Mouse (Mus musculus): ENCODE results near the gene Gcnt2. TPM values are rescaled to one million over a fixed set of nuclear protein-coding genes. Genes with fewer than 3 reads are reported as not detected.

The Gcnt2 gene
- polyA plus RNA-seq, 1 experiment from 2014 or later = 5.8 TPM

- H3K4me2 ChIP-seq (replicated peaks) = no peak overlapping the region
- H3K4me3 ChIP-seq = no peak overlapping the region
- H3K4me1 ChIP-seq = peaks cover 3% of the 10 kb centered on the region; the same call in 1 of the 2 replicates
- no peaks in the 10 kb centered on the region for H3K36me3 ChIP-seq
- no peak overlapping the region for H3K9ac ChIP-seq
- no peaks in the 10 kb centered on the region for H3K9me3 ChIP-seq (replicated peaks)
- no peaks in the 10 kb centered on the region for H3K27me3 ChIP-seq
- 92% methylated on average over 11 of the region's 11 CpGs for WGBS
- H3K27ac ChIP-seq = no peak overlapping the region
- no peak for ATAC-seq (ENCODE audit: low FRiP score)
These were observed 79.2 kb downstream of the Gcnt2 start for GRCm38 (mm10) chr13:40938485-40939357.

- no peak overlapping the region for H3K9ac ChIP-seq
- no peak overlapping the region for H3K4me2 ChIP-seq (replicated peaks)
- peaks cover 6% of the 10 kb centered on the region; the same call in 1 of the 2 replicates for H3K4me1 ChIP-seq
- H3K36me3 ChIP-seq = no peaks in the 10 kb centered on the region
- 86% methylated on average over 1 of the region's 1 CpGs for WGBS
- no peaks in the 10 kb centered on the region for H3K27me3 ChIP-seq
- ATAC-seq (ENCODE audit: low FRiP score) = no peak
- no peak overlapping the region for H3K4me3 ChIP-seq
- no peaks in the 10 kb centered on the region for H3K9me3 ChIP-seq (replicated peaks)
- no peak overlapping the region for H3K27ac ChIP-seq
These were observed 83.5 kb downstream of the Gcnt2 start for GRCm38 (mm10) chr13:40943066-40943465.

GRCm38 (mm10) chr13:40943936-40944335, 84.4 kb downstream of the Gcnt2 start:
- H3K9me3 ChIP-seq (replicated peaks) = no peaks in the 10 kb centered on the region
- peaks cover 6% of the 10 kb centered on the region; the same call in 1 of the 2 replicates for H3K4me1 ChIP-seq
- H3K36me3 ChIP-seq = no peaks in the 10 kb centered on the region
- no peak for ATAC-seq (ENCODE audit: low FRiP score)
- whole genome bisulfite sequencing = 73% methylated on average over 5 of the region's 5 CpGs
- no peaks in the 10 kb centered on the region for H3K27me3 ChIP-seq
- no peak overlapping the region for H3K27ac ChIP-seq
- no peak overlapping the region for H3K9ac ChIP-seq
- no peak overlapping the region for H3K4me2 ChIP-seq (replicated peaks)
- no peak overlapping the region for H3K4me3 ChIP-seq

- 15% methylated on average over 3 of the region's 3 CpGs for WGBS
- ATAC-seq (ENCODE audit: low FRiP score) = no peak
- H3K36me3 ChIP-seq = no peaks in the 10 kb centered on the region
- H3K27me3 ChIP-seq = no peaks in the 10 kb centered on the region
- H3K4me3 ChIP-seq = no peak overlapping the region
- H3K27ac ChIP-seq = no peak overlapping the region
- H3K4me1 ChIP-seq = peaks cover 6% of the 10 kb centered on the region; the same call in 1 of the 2 replicates
- H3K4me2 ChIP-seq (replicated peaks) = no peak overlapping the region
- no peaks in the 10 kb centered on the region for H3K9me3 ChIP-seq (replicated peaks)
- H3K9ac ChIP-seq = no peak overlapping the region
These were observed 84.8 kb downstream of the Gcnt2 start for GRCm38 (mm10) chr13:40944346-40944745.

- Histone ChIP-seq H3K9me3 (replicated peaks) (no peaks in the 10 kb centered on the region), H3K27ac (no peak overlapping the region), H3K27me3 (no peaks in the 10 kb centered on the region), H3K4me3 (no peak overlapping the region), H3K4me1 (peaks cover 6% of the 10 kb centered on the region; the same call in 1 of the 2 replicates), H3K9ac (no peak overlapping the region), H3K4me2 (replicated peaks) (no peak overlapping the region), H3K36me3 (no peaks in the 10 kb centered on the region)
- 81% methylated on average over 3 of the region's 3 CpGs for WGBS
- ATAC-seq (ENCODE audit: low FRiP score) = no peak
These were observed 87.0 kb downstream of the Gcnt2 start for GRCm38 (mm10) chr13:40946513-40946912.

- ATAC-seq (ENCODE audit: low FRiP score) = no peak
- WGBS = 87% methylated on average over 7 of the region's 7 CpGs
- H3K4me3 ChIP-seq = no peak overlapping the region
These were observed 88.1 kb downstream of the Gcnt2 start for GRCm38 (mm10) chr13:40947538-40948205.

GRCm38 (mm10) chr13:40951386-40951976, 91.9 kb downstream of the Gcnt2 start:
- Histone ChIP-seq H3K4me1 (no peaks in the 10 kb centered on the region), H3K36me3 (no peaks in the 10 kb centered on the region), H3K9ac (no peak overlapping the region), H3K27ac (no peak overlapping the region), H3K4me3 (no peak overlapping the region), H3K4me2 (replicated peaks) (no peak overlapping the region), H3K9me3 (replicated peaks) (no peaks in the 10 kb centered on the region), H3K27me3 (no peaks in the 10 kb centered on the region)
- ATAC-seq (ENCODE audit: low FRiP score) = no peak
- 84% methylated on average over 10 of the region's 10 CpGs for WGBS

More at GRCm38 (mm10) chr13:40947538-40948205, 88.1 kb downstream of the Gcnt2 start:
- H3K9ac ChIP-seq = no peak overlapping the region
- H3K9me3 ChIP-seq (replicated peaks) = no peaks in the 10 kb centered on the region
- H3K36me3 ChIP-seq = no peaks in the 10 kb centered on the region
- H3K4me1 ChIP-seq = peaks cover 6% of the 10 kb centered on the region; the same call in 1 of the 2 replicates
- no peak overlapping the region for H3K4me2 ChIP-seq (replicated peaks)
- H3K27ac ChIP-seq = no peak overlapping the region
- H3K27me3 ChIP-seq = no peaks in the 10 kb centered on the region

- Histone ChIP-seq H3K27me3 (no peaks in the 10 kb centered on the region), H3K4me2 (replicated peaks) (no peak overlapping the region), H3K9ac (no peak overlapping the region), H3K4me1 (no peaks in the 10 kb centered on the region), H3K4me3 (no peak overlapping the region), H3K9me3 (replicated peaks) (no peaks in the 10 kb centered on the region), H3K27ac (no peak overlapping the region), H3K36me3 (no peaks in the 10 kb centered on the region)
- WGBS = 84% methylated on average over 6 of the region's 6 CpGs
- no peak for ATAC-seq (ENCODE audit: low FRiP score)
These were observed 93.7 kb downstream of the Gcnt2 start for GRCm38 (mm10) chr13:40953231-40953630.

- no peaks in the 10 kb centered on the region for H3K27me3 ChIP-seq
These were observed 96.2 kb downstream of the Gcnt2 start for GRCm38 (mm10) chr13:40955773-40956172.

GRCm38 (mm10) chr13:40967609-40968008, 108.1 kb downstream of the Gcnt2 start:
- Histone ChIP-seq H3K36me3 (no peaks in the 10 kb centered on the region), H3K27ac (no peak overlapping the region), H3K9me3 (replicated peaks) (no peaks in the 10 kb centered on the region), H3K4me3 (no peak overlapping the region), H3K4me2 (replicated peaks) (no peak overlapping the region), H3K4me1 (no peaks in the 10 kb centered on the region), H3K27me3 (no peaks in the 10 kb centered on the region), H3K9ac (no peak overlapping the region)
- WGBS = 93% methylated on average over 10 of the region's 10 CpGs
- no peak for ATAC-seq (ENCODE audit: low FRiP score)

More at GRCm38 (mm10) chr13:40955773-40956172, 96.2 kb downstream of the Gcnt2 start:
- no peak for ATAC-seq (ENCODE audit: low FRiP score)
- 85% methylated on average over 7 of the region's 7 CpGs for WGBS
- H3K27ac ChIP-seq = no peak overlapping the region
- H3K4me3 ChIP-seq = no peak overlapping the region
- no peaks in the 10 kb centered on the region for H3K4me1 ChIP-seq
- no peaks in the 10 kb centered on the region for H3K36me3 ChIP-seq
- no peak overlapping the region for H3K4me2 ChIP-seq (replicated peaks)
- H3K9ac ChIP-seq = no peak overlapping the region
- no peaks in the 10 kb centered on the region for H3K9me3 ChIP-seq (replicated peaks)

GRCm38 (mm10) chr13:40968564-40968963, 109.0 kb downstream of the Gcnt2 start:
- Histone ChIP-seq H3K27ac (no peak overlapping the region), H3K36me3 (no peaks in the 10 kb centered on the region), H3K4me1 (no peaks in the 10 kb centered on the region), H3K4me3 (no peak overlapping the region), H3K27me3 (no peaks in the 10 kb centered on the region), H3K9ac (no peak overlapping the region), H3K9me3 (replicated peaks) (no peaks in the 10 kb centered on the region), H3K4me2 (replicated peaks) (no peak overlapping the region)
- WGBS = 74% methylated on average over 5 of the region's 5 CpGs
- ATAC-seq (ENCODE audit: low FRiP score) = no peak

- H3K4me1 ChIP-seq = no peaks in the 10 kb centered on the region
- H3K9me3 ChIP-seq (replicated peaks) = no peaks in the 10 kb centered on the region
- H3K27me3 ChIP-seq = no peaks in the 10 kb centered on the region
- 87% methylated on average over 4 of the region's 4 CpGs for WGBS
- no peaks in the 10 kb centered on the region for H3K36me3 ChIP-seq
- no peak overlapping the region for H3K9ac ChIP-seq
- ATAC-seq (ENCODE audit: low FRiP score) = no peak
- H3K4me3 ChIP-seq = no peak overlapping the region
- H3K27ac ChIP-seq = no peak overlapping the region
- no peak overlapping the region for H3K4me2 ChIP-seq (replicated peaks)
These were observed 110.3 kb downstream of the Gcnt2 start for GRCm38 (mm10) chr13:40969761-40970390.

Measured in hindbrain, embryonic 12.5 days (tissue).